Mouse (Mus musculus) lung, adult 2 months (tissue): ENCODE measurements at regions not wholly inside any gene's neighbourhood (a gene's known extent, or its start where the extent isn't known, plus 50 kb on each side); places are given as distances from the start of the nearest gene placed in this dataset.

Experiments used
- CTCF ChIP-seq: fragments of 200-500 bp; IDR thresholded peaks from 2 replicates; pipeline ENCODE4 v1.5.1; 2011; ENCODE audit warnings: mild to moderate bottlenecking, low read length, control low read depth; ENCODE audit not compliant: insufficient read depth
- POLR2A ChIP-seq: fragments of 200-500 bp; IDR thresholded peaks from 2 replicates; pipeline ENCODE4 v1.6.1; 2011; ENCODE audit warnings: low read depth, mild to moderate bottlenecking, control low read depth, low read length, borderline replicate concordance; ENCODE audit errors: extremely low read depth

DNA sequence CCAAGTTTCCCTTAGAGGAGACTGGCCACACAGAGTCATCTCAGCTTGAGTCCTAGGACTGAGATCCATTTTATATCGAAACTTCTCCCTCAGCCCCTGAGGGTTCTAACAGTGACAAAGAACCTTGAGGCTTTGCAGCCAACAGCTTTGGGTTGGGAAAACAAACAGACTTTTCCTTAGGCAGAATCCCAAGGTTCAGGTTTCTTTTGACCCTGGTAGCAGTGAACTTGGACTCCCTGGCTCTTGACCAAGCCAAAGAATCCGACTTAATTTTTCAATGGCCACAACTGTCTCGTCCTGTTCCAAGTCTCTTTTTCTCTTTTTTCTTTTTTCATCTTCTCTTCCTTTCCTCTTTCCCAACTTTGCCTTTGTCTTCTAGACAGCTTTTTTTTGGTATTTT lies 60.9 kb upstream of the Serpine2 start:
- TF ChIP-seq POLR2A (no peak), CTCF (no peak)
